Mouse (Mus musculus): ENCODE measurements around the gene Opcml. TPM values are rescaled to one million over a fixed set of nuclear protein-coding genes. Genes with fewer than 3 reads are reported as not detected.

The Opcml gene
- total RNA-seq, 2 experiments from 2014 or later: 318 to 348 TPM

DNA sequence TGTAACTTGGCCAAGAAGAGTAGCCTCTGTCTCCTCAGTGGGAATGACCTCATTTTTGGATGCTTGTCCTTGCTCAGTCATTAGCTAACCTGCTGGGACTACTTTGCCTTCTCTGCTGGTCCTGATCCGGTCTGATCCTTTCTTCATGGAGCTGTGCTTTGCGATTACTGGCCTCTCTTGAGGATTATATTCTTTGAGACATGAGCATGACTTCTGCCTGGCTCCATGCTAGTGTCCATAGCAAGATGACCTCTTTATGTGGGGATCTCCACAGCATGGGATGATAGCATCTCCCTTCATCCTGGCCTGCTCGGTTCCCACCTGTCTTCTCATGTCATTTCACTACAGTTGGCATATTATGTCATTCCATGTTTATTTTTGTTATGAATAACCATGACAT lies 699.8 kb downstream of the Opcml start:
- DNase-seq (ENCODE audit: low spot score in 2 of 2): no peak

DNA sequence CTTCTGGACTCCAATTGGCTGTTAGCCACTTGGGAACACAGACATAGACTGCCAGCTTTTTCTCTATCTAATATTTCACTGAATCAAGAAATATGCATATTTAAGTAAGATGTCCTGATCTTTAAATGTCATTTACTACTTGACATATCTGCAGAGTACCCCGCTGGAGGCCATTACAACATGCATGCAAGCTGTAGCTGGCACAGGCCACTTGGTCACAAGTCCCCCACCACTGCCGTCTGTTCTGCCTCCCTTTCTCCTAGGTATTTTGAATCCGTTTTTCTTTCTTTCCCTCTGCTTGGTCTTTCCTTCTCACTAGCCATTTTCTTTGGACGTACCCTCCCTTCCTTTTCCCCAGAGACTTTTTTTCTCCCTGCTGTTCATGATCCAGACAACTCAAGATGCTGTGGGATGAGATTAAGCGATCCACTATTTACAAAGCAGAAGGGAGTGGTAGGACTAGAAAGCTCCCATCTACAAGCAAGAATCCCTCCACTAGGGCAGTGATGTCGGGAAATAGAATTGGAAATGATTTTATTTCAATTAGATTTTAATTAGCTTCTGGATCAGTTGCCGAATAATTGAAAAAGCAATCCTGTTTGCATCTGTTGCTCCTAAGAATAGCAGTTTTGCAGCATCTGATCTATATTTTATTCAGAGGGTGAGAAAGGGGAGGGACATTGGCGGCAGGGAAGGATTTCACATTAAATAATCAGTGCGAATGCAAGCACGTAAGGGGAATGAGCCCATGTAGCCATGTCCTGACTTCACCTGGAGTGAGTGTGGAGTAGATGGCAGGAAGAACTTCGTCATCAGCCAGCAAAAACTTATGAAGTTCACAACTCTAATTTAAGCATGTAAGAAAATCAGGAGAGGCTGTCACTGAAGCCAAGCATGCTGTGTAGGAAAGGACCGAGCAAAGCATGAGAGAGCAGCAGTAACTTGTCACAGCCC lies 709.5 kb downstream of the Opcml start:
- peak; percentile 17 to 45 for DNase-seq (ENCODE audit: low spot score in 2 of 2)

- no peak for DNase-seq (ENCODE audit: low spot score in 2 of 2)
These were observed 723.3 kb downstream of the Opcml start for GRCm38 (mm10) chr9:28513905-28514304.

GRCm38 (mm10) chr9:28533191-28533590 lies 742.6 kb downstream of the Opcml start:
- no peak for DNase-seq (ENCODE audit: low spot score in 2 of 2)

DNA sequence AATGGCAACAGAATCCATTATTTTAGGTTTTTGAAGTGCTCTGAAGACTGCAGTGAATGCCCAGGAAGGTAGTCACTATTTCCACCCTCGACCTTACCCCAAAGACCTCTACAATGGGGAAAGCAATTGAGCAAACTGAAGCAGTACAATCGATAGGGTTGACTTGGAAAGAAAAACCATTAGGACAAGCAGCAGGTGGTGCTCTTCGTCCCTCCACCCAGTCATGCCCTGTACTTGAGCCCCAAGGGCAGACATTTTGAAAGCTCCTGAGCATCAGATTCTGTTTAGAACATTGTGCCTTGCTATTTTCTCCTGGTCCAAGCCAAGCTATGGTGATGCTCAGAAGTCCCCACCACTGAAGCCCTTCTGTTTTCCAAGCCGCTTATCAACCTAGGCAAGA lies 744.4 kb downstream of the Opcml start:
- DNase-seq (ENCODE audit: low spot score in 2 of 2): no peak

DNA sequence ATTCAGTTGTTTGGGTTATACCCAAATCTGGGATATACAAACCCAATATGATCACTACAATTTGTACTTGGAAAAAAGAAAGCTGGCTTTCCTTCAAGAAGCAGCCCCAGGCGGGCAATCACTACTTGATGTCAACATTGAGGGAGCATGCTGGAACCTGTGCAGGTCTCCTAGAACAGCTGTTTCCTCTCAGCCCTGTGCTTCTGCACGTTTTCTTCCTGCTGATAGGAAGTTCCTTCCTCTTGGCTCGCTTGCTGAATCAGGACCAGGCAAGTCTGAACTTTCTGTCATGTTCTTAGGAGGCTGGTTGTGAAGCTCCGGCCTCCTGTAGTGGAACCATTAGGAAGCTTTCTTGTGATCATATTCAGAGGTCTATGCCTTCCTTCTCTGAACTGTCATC lies 746.1 kb downstream of the Opcml start:
- DNase-seq (ENCODE audit: low spot score in 2 of 2): no peak

DNA sequence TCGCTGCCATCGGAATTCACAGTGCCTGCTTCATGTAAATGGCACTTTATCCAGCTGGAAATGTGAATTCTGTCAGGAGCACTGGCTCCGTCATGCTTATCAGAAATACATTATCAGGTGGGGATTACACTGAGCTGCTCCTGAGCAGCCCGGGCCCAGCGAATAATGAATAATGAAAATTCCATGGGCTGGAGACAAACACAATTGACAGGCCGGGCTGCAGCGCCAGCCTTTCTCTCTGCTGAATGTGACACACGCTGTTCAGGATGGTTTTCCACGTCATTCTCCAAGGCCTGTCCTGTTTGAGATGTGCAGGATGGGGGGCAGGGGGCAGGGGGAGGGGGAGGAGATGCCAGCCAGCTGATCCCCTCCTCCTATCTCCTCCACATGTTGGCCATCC lies 757.6 kb downstream of the Opcml start:
- no peak for DNase-seq (ENCODE audit: low spot score in 2 of 2)

- DNase-seq (ENCODE audit: low spot score in 2 of 2): no peak
These were observed 762.0 kb downstream of the Opcml start for GRCm38 (mm10) chr9:28552387-28553182.

DNA sequence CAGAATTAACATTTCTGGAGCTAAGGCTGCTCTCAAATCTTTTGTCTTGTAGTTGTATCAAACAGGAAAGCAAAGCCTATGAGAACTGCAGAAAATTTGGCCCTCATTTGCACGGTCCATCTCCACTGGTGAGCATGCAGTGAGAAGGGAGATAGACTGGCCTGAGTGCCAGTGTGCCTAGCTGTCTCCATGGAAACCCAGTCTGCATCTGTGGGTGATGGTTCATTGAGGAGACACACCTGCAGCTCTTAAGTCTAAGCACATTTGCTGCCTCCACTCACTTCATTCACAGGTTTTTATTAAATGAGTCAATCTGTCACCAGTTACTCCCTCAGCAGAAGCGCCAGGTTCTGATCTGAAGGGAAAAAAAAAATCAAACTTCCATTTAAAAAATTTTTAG lies 768.1 kb downstream of the Opcml start:
- no peak for DNase-seq (ENCODE audit: low spot score in 2 of 2)

DNA sequence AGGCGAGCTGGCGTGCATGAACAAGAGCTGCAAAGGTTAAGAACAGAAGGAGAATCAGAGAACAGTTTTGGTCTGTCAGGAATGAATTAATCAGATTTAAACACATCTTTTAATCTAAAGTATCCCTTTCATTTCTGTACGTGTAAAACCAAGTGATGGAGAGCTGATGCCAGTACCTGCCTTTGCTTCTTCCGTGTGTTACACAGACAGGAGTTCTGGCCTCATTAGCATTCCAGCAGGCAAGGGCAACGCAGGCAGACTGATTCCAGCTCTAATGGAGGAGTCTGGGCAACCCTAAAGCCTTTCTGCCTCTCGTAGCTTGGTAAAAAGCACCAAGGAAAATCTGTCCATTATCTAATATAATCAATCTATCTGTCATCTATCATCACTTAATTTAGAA lies 771.2 kb downstream of the Opcml start:
- no peak for DNase-seq (ENCODE audit: low spot score in 2 of 2)

DNA sequence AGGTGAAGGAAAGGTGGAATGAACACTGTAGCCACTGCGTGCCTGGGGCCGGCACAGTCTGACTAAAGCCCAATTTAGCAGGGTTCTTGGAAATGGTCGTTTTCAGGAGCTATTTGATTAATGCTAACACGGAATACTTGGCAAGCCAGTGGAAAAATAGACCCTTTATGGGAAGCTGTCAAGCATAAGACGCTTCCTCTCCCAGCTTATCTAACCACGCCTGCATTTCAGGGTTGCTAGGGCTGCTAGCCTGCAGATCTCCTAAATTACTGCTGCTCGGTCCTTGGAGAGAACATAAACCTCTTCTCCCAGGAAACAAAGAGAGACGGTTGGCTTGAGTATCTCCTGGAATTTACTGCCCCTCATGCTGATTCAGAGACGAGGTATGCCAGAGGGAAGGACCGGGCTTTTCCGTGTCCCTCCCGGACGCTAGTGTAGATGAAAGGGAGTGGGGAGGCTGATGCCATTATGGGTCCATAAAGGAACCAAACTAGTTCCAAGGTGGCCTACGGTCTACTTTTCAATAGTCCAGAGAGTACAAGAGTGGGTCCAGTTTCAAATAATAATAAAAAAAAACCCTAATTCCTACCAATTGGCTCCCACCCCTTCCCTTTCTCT lies 772.6 kb downstream of the Opcml start:
- no peak for DNase-seq (ENCODE audit: low spot score in 2 of 2)

DNA sequence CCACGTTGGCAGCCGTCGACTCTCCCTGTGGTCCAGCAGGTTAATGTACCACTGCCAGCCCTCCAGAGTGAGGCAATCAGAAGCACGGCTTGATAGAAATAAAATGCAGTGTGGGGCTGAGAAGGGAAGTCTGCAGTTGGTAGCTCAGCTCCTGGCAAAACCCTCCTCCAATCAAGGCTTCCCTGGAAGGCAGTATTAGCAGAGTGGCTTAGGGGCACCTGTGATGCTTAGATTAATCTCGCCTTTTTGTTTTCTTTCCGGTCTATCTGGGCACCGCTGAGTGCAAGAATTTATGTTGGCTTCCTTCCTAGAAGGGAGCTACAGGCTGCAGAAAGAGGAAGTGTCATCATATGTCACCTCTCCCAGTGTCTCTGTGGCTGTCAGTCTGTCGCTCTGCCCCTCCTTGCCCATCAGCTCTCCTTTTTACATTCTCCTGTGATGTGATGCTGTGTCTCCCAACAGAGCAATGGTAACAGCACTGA lies 778.5 kb downstream of the Opcml start:
- DNase-seq (ENCODE audit: low spot score in 2 of 2): peak in 1 of 2 experiments; percentile 16

GRCm38 (mm10) chr9:28569776-28570175 lies 779.2 kb downstream of the Opcml start:
- DNase-seq (ENCODE audit: low spot score in 2 of 2): no peak

DNA sequence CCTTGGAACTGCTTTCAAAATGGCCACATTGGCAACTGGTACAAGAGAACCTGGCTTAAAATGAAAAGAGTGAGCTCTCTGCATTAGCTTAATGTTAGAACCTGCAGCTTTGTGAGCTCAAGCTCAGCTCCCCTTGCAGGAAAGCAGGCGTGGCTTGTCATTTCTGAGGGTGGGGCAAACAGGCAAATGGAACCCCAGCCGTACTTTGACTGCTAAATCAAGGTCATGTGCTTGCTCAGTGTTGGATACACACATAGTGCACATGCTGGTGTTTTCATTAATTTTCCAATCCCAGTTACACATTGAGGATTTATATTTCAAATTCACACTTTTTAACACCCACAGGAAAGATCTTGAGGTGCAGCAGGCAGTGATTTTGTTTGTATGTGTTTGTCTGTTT lies 781.1 kb downstream of the Opcml start:
- DNase-seq (ENCODE audit: low spot score in 2 of 2): no peak

GRCm38 (mm10) chr9:28572136-28572774 lies 781.7 kb downstream of the Opcml start:
- DNase-seq (ENCODE audit: low spot score in 2 of 2): peak in 1 of 2 experiments; percentile 19

DNA sequence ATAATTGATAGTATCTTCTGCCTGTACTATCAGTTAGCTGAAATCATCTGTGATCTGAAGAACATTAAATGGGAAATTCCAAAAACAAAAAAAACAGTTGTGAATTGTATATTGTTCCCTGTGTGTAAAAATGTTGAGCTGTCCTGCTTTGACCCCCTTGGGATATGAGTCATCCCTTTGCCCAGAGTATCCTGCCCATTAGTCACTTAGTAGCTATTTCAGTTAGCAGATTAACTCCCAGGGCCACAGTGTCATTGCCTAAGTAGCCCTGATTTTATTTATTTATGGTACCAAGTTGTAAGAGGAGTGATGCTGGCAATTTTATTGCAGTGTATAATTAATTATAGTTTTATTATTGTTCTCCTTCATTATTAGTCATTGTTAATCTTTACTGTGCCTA lies 788.2 kb downstream of the Opcml start:
- DNase-seq (ENCODE audit: low spot score in 2 of 2): no peak

- no peak for DNase-seq (ENCODE audit: low spot score in 2 of 2)
These were observed 796.7 kb downstream of the Opcml start for GRCm38 (mm10) chr9:28587253-28587652.

GRCm38 (mm10) chr9:28587857-28588388 lies 797.3 kb downstream of the Opcml start:
- DNase-seq (ENCODE audit: low spot score in 2 of 2): no peak

DNA sequence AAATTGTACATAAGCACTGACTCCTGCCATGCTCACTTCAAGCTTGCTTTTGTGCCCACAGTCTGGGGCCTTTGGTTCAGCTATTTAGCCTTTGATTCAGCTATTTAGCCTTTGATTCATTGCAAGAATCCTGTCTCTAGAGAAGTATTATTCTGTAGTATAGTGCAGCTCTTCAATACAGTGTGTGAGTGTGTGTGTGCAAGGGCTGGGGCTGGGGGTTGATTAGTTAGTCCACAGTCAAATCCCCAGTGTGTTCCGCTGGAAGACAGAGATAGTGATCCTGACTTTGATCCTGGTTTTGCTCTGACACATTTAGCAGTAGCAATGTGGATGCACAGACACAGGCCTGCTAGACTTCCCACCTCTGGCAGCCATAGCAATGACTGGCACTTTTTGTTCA lies 797.9 kb downstream of the Opcml start:
- no peak for DNase-seq (ENCODE audit: low spot score in 2 of 2)

- DNase-seq (ENCODE audit: low spot score in 2 of 2): no peak
These were observed 801.6 kb downstream of the Opcml start for GRCm38 (mm10) chr9:28592208-28592607.

- no peak for DNase-seq (ENCODE audit: low spot score in 2 of 2)
These were observed 804.5 kb downstream of the Opcml start for GRCm38 (mm10) chr9:28595062-28595461.

All from layer of hippocampus, postnatal 14 days (tissue).